Mouse (Mus musculus): ENCODE results near the gene Espl1.

Espl1 gene

GRCm38 (mm10) chr15:102295633-102296367 lies at the start of gene Espl1:
TSS of gene Espl1 (plus strand) at chr15:102296266.
- DNase-seq (ENCODE audit: low read depth, low spot score) = peak; percentile 97

DNA sequence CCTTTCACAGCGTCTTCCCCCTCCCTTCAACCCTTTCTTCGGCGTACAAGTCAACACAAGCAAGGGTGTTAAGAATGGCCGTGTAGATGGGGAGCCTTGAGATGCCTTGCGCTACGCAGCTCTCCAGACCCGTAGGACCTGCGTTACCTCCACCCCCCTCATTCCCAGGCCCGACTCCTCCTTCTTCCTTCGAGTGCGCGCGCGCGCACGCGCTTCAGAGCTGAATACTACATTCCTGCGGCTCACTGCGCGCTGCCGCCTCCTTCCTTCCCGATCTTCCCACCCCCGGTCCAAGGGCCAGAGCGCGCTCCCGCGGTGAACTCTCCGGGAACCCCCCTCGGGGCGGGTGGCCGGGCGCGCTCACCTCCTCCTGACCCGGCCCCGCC lies 49.2 kb upstream of the Espl1 start:
- peak; percentile 99 for DNase-seq (ENCODE audit: low read depth, low spot score)

DNA sequence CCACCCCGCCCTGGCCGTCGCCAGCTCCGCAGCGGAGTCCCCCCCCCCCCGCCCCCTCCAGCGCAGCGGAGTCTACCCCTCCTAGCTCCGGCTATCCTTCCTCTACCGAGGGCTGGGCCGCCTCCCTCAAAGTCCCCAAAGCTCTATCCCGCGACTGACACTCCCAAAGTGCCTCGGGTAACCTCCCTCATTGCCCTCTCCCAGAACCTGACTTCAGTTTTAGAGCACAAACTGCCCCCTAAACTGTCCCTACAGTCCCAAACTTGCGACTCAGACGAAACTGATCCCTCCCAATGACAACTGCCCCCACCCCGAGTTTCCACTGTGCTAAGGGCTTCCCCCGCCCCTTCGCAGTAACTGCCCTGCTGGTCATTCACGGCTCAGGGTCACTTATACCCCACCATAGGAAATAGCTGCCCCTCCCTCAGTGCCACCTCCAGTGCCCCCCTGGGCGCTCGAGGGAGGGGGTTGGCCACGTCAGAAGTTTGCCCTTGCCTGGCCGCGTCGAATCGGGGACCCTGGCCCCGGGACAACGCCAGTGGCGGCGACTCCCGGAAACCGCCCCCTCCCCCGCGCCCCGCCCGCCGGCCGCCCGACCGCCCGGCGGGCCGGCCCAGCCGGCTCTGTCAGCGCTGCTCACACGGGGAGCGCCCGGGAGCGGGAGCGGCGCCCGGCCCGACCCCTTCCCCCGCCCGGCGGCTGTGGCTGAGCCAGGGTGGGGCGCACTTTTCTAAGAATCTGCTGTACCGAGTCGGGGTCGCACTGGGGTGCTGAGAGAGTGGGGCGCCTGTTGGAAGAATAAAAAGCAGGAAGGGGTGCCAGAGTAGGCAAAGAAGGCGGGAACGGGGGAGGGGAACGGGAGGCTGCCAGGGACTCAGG lies 48.6 kb upstream of the Espl1 start:
- DNase-seq (ENCODE audit: low read depth, low spot score) = peak; percentile 74

DNA sequence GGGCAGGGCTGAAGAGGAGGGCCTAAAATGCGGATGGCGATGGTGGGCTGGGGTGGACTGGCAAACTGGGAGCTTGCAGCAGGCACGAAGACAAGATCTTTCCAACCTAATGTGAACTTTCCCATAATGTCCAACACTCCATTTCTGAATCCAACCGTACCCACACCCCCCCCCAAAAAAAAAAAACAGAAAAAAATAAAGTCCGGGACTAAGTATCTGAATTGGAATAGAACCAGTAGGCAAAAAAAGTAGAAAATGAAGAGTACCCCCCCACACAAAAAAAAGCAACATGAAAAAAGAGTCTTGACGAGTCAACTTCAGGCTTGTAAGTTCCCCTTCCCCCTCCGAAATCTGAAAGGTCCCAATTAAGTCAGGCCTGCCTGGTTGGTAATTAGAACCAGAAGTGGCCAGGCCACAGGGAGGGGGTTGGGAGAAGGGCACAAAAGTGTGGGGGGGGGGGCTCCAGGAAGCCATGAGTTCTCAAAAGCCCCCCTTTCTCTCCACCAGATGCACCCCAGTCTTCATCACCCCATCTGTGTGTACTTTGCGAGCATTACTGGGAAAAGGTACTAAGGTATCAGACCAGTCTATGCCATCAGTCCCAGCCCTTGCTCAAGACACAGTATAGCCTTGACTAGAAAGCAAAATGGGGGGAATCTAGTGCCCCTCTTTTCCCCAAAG lies 47.8 kb upstream of the Espl1 start:
- peak; percentile 45 for DNase-seq (ENCODE audit: low read depth, low spot score)

GRCm38 (mm10) chr15:102248812-102249191 lies 47.3 kb upstream of the Espl1 start:
- peak; percentile 71 for DNase-seq (ENCODE audit: low read depth, low spot score)

- peak; percentile 94 for DNase-seq (ENCODE audit: low read depth, low spot score)
Observed at GRCm38 (mm10) chr15:102249251-102249691, 46.8 kb upstream of the Espl1 start.

- peak; percentile 46 for DNase-seq (ENCODE audit: low read depth, low spot score)
Observed at GRCm38 (mm10) chr15:102249967-102250366, 46.1 kb upstream of the Espl1 start.

DNA sequence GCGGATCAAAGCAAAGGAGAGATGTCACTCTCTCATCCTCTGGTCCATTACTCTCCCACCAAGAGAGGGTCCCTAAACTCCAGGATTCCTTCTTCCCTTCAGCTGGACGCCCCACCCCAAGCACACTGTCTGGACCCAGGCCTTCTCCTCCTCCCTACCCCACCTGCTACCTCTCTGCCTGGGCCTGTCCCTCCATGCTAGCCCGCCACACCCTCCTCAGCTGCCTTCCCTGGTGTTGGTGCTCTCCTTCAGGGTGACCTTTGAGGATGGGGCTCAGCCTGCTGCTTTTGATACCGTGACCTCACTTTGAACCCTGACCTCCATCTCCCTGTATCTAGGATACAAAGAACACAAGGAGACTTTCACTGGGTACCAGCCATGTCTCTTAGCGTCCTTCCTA lies 45.5 kb upstream of the Espl1 start:
- DNase-seq (ENCODE audit: low read depth, low spot score) = peak; percentile 87

DNA sequence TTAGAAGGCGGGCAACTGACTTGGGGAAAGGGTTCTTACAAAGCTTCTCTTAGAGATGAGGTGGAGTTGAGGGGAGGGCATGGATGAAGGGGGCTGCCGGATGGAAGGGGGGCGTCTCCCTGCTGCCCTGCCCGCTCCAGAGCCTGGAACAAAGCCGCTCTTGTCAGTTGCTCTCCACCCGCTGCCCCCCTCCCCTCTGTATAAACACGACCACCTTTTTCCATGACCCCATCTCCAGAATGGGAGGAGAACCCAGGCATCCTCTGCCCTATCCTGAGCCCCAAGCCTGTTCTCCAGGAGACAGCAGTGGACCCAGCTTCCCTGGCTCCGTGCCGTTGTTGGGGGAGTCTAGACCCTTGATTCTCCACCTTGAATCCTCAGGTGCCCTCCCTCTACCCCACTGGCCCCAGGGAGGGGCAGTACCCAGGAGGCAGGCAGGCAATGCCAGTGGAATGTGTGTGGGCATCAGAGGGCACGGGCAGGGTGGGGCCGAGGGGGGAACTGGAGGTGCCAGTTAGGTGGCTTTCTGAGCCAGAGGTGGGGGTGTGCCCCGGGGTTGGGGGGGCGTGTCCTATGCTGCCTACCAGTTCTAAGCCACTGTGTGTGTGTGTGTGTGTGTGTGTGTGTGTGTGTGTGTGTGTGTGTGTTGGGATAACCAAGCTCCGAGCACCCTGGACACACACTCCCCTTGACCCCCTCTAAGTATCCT lies 40.4 kb upstream of the Espl1 start:
- no peak for DNase-seq (ENCODE audit: low read depth, low spot score)

DNA sequence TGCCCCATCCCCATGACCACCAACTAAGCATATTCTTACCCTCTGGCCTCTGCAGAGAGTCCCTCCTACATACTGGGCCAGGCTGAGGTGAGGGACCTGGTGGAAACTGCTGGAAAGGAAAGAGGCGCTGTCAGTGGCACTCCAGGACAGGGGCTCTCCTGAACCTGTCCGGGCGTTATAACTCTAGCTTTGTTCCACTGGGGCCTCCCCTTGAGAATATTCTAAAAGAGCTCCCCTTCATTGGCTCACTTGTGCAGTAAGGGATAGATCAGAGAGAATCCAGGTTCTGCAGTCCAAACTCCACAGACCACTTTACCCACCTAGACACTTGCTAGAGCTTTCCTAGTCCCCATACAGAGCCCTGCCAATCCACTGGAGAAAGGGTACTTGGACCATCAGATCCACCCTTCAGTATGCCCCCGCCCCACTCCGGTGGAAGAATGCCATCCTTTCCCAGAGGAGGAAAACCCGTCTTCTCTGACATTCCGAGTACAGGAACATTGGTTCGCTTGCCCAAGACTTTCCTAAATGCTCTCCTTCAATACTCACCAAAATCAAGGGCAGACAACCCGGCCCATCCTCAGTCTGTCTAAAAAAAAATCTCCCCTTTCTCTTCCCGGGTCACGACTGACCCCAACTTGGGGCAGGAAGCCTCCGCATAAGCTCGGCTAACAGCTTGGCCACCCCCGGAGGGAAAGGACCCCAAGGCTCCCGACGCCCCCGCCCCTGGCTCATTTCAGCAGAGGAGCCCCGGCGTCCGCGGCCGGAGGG lies 39.5 kb upstream of the Espl1 start:
- no peak for DNase-seq (ENCODE audit: low read depth, low spot score)

GRCm38 (mm10) chr15:102257202-102258075 lies 38.6 kb upstream of the Espl1 start, which contains the start of gene Rarg:
TSS of gene Rarg (minus strand) at chr15:102257517.
- peak; percentile 46 for DNase-seq (ENCODE audit: low read depth, low spot score)

- peak; percentile 86 for DNase-seq (ENCODE audit: low read depth, low spot score)
Observed at GRCm38 (mm10) chr15:102258076-102258470, 38.0 kb upstream of the Espl1 start.

DNA sequence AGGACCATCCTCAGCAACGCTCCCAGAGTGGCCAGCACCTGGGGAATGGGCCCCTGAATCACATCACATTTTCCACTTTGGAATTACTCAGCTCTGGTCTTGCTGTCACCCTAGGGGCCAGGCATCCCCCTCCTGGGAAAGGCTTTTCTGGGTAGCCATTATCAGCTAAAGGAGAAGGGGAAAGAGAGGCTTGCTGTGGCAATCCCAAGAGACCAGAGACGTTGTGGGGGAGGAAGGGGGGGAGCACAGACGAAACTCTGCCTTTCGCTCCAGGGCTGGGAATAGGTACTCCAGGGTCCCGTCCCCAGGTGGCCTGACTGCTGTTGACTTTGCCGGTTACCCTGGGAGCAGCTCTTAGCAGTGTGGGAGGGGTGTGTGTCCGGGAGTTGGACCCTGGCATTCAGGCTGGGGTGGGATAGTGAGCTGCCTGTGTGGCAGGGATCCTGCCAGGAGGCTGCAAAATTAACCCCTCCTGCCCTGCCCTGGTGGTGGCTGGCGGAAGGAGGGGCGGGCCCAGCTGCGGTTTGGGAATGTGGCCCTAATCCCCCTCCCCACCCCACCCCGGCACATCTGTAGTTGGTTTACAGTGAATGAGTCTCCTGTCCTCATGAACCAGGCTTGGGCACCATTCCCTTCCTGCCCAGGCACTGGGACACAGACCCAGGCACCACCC lies 37.3 kb upstream of the Espl1 start:
- DNase-seq (ENCODE audit: low read depth, low spot score) = peak; percentile 33

- DNase-seq (ENCODE audit: low read depth, low spot score) = peak; percentile 70
Observed at GRCm38 (mm10) chr15:102262582-102262981, 33.5 kb upstream of the Espl1 start.

- no peak for DNase-seq (ENCODE audit: low read depth, low spot score)
Observed at GRCm38 (mm10) chr15:102263037-102263436, 33.0 kb upstream of the Espl1 start.

DNA sequence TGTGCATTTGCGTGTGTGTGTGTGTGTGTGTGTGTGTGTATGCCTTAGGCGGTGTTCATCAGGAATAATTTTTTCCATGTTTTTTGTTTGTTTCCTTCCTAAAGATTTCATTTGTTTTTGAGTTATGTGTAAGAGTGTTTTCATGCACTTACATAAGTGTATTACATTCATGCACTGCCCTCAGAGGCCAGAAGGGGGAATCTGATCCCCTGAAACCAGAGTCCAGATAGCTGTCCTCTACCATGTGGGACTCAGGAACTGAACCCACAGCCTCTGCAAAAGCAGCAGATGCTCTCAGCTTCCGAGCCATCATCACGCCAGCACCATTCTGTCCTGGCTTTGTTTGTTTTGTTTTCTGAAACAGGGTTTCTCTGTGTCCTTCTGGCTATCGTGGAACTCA lies 30.5 kb upstream of the Espl1 start:
- DNase-seq (ENCODE audit: low read depth, low spot score) = peak; percentile 67

GRCm38 (mm10) chr15:102270274-102270960 lies 25.6 kb upstream of the Espl1 start, which contains the start of gene Gm9918:
TSS of gene Gm9918 (plus strand) at chr15:102270563.
- peak; percentile 60 for DNase-seq (ENCODE audit: low read depth, low spot score)

DNA sequence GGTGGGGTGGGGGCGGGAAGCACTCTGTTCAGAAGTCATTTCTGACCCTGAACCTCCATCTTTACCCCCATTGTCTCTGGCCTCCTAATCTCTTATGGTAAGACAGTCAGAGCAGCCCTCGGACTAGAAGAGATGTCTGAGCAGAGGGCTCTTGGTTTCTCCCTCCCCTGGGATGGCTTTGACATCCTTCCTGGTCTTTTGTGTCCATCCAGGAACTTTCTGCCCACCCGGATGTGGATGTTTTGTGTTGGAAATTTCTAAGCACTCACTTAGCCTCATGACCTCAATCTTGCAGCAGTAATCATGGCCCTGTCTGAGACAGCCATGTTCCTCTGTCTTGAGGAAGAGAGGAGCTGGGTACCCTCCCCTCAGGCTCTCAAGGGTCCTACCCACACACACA lies 24.6 kb upstream of the Espl1 start:
- peak; percentile 92 for DNase-seq (ENCODE audit: low read depth, low spot score)
